Mouse (Mus musculus): ENCODE data around the gene Ociad1.
"Not testable (repeated sequence)": the region's sequence is repeated elsewhere in the genome, so short reads cannot be mapped to it uniquely, and the experiment has no call there.

The Ociad1 gene

GRCm38 (mm10) chr5:73285470-73285978 lies 7.1 kb upstream of the Ociad1 start:
- no peak for DNase-seq (ENCODE audit: low spot score in 2 of 2)

- no peak for DNase-seq (ENCODE audit: low spot score in 2 of 2)
These were observed 6.0 kb upstream of the Ociad1 start for GRCm38 (mm10) chr5:73286603-73287002.

- no peak for DNase-seq (ENCODE audit: low spot score in 2 of 2)
These were observed 2.7 kb upstream of the Ociad1 start for GRCm38 (mm10) chr5:73289900-73290299.

GRCm38 (mm10) chr5:73293458-73293827 lies 859 bp downstream of the Ociad1 start:
- no peak for DNase-seq (ENCODE audit: low spot score in 2 of 2)

- DNase-seq (ENCODE audit: low spot score in 2 of 2), result no peak
These were observed 2.4 kb downstream of the Ociad1 start for GRCm38 (mm10) chr5:73295016-73295415.

GRCm38 (mm10) chr5:73295916-73296315 lies 3.3 kb downstream of the Ociad1 start:
- no peak for DNase-seq (ENCODE audit: low spot score in 2 of 2)

- DNase-seq (ENCODE audit: low spot score in 2 of 2), result no peak
These were observed 9.2 kb downstream of the Ociad1 start for GRCm38 (mm10) chr5:73301601-73302307.

- DNase-seq (ENCODE audit: low spot score in 2 of 2), result no peak
These were observed 11.9 kb downstream of the Ociad1 start for GRCm38 (mm10) chr5:73304507-73304906.

GRCm38 (mm10) chr5:73306486-73306885 lies 13.9 kb downstream of the Ociad1 start:
- no peak for DNase-seq (ENCODE audit: low spot score in 2 of 2)

- DNase-seq (ENCODE audit: low spot score in 2 of 2), result no peak
These were observed 14.7 kb downstream of the Ociad1 start for GRCm38 (mm10) chr5:73307297-73307696.

GRCm38 (mm10) chr5:73309496-73309895 lies 16.9 kb downstream of the Ociad1 start:
- DNase-seq (ENCODE audit: low spot score in 2 of 2), result no peak

- no peak for DNase-seq (ENCODE audit: low spot score in 2 of 2)
These were observed 17.8 kb downstream of the Ociad1 start for GRCm38 (mm10) chr5:73310401-73310800.

GRCm38 (mm10) chr5:73311458-73311857 lies 18.9 kb downstream of the Ociad1 start:
- no peak for DNase-seq (ENCODE audit: low spot score in 2 of 2)

- no peak for DNase-seq (ENCODE audit: low spot score in 2 of 2)
These were observed 21.0 kb downstream of the Ociad1 start for GRCm38 (mm10) chr5:73313591-73313990.

- DNase-seq (ENCODE audit: low spot score in 2 of 2), result no peak
These were observed 22.1 kb downstream of the Ociad1 start for GRCm38 (mm10) chr5:73314654-73315053.

- no peak for DNase-seq (ENCODE audit: low spot score in 2 of 2)
These were observed 26.7 kb downstream of the Ociad1 start for GRCm38 (mm10) chr5:73319306-73319705.

GRCm38 (mm10) chr5:73322684-73323083 lies 30.1 kb downstream of the Ociad1 start:
- not testable (repeated sequence) for DNase-seq (ENCODE audit: low spot score in 2 of 2)

- no peak for DNase-seq (ENCODE audit: low spot score in 2 of 2)
These were observed 31.0 kb downstream of the Ociad1 start for GRCm38 (mm10) chr5:73323602-73324001.

- DNase-seq (ENCODE audit: low spot score in 2 of 2), result no peak
These were observed 32.1 kb downstream of the Ociad1 start for GRCm38 (mm10) chr5:73324526-73325170.

- no peak for DNase-seq (ENCODE audit: low spot score in 2 of 2)
These were observed 38.4 kb downstream of the Ociad1 start for GRCm38 (mm10) chr5:73331002-73331401.

- DNase-seq (ENCODE audit: low spot score in 2 of 2), result no peak
These were observed 43.9 kb downstream of the Ociad1 start for GRCm38 (mm10) chr5:73336448-73336847.

GRCm38 (mm10) chr5:73337961-73338831 lies 45.6 kb downstream of the Ociad1 start:
- peak; percentile 79 to 80 for DNase-seq (ENCODE audit: low spot score in 2 of 2)

Data from right cerebral cortex, postnatal 10 days (tissue).